Mouse (Mus musculus) erythroblast, adult 5-6 weeks (primary cell): ENCODE measurements around the gene Psenen. TPM values are rescaled to one million over a fixed set of nuclear protein-coding genes. Genes with fewer than 3 reads are reported as not detected.

Source experiments
- ATAC-seq: replicated peaks from 2 replicates; pipeline ENCODE4 v1.8.0; 2016; ENCODE audit warnings: moderate number of reproducible peaks, mild to moderate bottlenecking, moderate TSS enrichment, inconsistent platforms; ENCODE audit not compliant: poor library complexity, low FRiP score, severe bottlenecking
- total RNA-seq, 2 experiments: library from RNA; stranded (forward) in 1 of 2; stranded (reverse) in 1 of 2; fragments of 150-400 nt in 1 of 2; fragments of 200-764, 138-1000 nt in 1 of 2; gene quantifications; 2 replicates each; pipeline versions ENCODE4 v1.2.3 to v1.2.4; 2015 to 2017; ENCODE audit warnings: low replicate concordance in 2 of 2

The Psenen gene
- total RNA-seq, 2 experiments from 2014 or later = 69.3 to 88.8 TPM

- no peak for ATAC-seq
Observed at GRCm38 (mm10) chr7:30557901-30558514, 5.4 kb downstream of the Psenen start.

DNA sequence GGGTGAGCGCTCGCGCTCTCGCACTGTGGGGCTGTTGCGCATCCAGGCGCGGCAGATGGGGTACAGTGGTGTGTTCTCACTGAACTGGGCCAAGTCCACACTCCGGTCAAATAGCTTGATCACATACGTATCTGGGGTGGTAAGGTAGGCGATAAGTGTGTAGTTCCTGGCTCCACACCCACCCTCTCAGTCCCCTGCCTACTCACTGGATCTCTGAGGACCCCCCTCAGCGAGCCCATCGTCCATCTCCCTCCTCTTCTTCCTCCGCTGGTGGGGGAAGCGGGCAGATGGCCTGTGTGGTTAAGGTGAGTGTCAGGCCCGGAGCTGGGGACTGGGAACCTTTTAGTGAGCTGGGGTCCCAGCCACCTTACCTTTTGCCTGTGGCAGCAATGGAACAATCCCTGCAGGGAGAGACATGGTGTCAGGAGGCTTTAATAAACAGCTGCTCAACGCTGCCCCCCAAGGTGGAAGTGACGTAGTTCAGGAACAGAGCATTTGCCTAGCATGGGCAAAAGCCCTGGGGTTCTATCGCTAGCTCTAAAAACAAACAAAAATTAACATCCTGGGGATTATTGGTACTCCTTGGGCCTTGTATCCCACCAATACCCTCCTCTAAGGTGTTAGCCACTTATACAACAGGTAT lies 6.4 kb downstream of the Psenen start:
- no peak for ATAC-seq

- ATAC-seq = no peak
Observed at GRCm38 (mm10) chr7:30553810-30554584, 9.4 kb downstream of the Psenen start.

- ATAC-seq = peak; percentile 19; the same call in 1 of the 2 replicates
Observed at GRCm38 (mm10) chr7:30553021-30553589, 10.3 kb downstream of the Psenen start.

DNA sequence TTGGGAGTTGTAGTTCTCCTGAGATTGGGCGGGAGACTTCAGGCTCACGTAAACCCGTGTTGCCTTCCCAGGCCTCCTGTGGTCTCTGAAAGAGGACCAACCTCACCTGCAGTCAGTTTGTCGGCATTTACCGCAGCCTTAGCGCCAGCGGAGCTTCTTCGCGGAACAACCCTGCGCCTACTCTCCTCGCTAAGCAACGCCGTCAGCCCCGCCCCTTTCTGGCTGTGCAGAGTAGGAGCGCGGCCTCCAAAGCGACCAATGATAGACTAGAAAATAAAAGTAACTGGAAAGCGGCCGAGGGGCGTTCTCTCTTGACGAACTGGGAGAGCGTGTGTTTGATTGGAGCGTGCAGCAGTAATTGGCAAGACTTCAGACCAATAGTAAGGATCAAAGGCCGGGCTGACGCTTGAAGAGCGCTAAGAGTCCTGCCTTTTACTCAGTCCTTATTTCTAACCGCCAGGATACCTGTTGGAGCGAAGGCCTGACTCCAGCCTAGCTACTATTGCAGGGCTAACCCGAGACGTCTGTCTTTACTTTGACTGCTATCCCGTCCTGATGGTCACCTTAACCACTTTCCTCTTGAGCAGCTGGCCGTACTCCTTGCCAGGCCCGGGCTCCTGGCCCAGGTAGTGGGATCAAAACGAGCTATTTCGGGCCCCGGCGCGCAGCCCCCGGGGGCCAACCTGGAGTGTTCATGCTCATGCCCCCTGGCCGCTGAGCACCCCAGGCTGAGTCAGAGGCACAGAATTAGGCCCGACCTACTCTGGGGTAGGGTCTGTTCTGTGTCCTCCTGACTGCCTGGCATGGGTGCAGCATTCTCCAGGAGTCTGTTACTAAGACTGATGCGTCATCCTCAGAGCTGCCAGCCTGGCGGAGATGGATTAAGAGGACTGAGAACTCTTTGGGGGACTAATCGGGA lies 11.1 kb downstream of the Psenen start, which contains the start of the genes Hspb6 and Proser3:
Gene Hspb6 (plus strand): TSS at position 77 of the 919 bp plus-strand sequence.
Gene Proser3 (minus strand): TSS at position 198 of the 919 bp plus-strand sequence.
- peak; percentile 89 for ATAC-seq

- peak; percentile 59 for ATAC-seq
Observed at GRCm38 (mm10) chr7:30551445-30552101, 11.9 kb downstream of the Psenen start.

GRCm38 (mm10) chr7:30550603-30551002 lies 12.8 kb downstream of the Psenen start:
- ATAC-seq = no peak

- no peak for ATAC-seq
Observed at GRCm38 (mm10) chr7:30549880-30550279, 13.5 kb downstream of the Psenen start.

- peak; percentile 29; the same call in 1 of the 2 replicates for ATAC-seq
Observed at GRCm38 (mm10) chr7:30544327-30544726, 19.1 kb downstream of the Psenen start.

- ATAC-seq = no peak
Observed at GRCm38 (mm10) chr7:30540572-30540971, 22.9 kb downstream of the Psenen start.

- peak; percentile 89 for ATAC-seq
Observed at GRCm38 (mm10) chr7:30534633-30535577, 28.5 kb downstream of the Psenen start, which contains the start of gene Arhgap33. TSS of gene Arhgap33 (minus strand) at chr7:30535060.

DNA sequence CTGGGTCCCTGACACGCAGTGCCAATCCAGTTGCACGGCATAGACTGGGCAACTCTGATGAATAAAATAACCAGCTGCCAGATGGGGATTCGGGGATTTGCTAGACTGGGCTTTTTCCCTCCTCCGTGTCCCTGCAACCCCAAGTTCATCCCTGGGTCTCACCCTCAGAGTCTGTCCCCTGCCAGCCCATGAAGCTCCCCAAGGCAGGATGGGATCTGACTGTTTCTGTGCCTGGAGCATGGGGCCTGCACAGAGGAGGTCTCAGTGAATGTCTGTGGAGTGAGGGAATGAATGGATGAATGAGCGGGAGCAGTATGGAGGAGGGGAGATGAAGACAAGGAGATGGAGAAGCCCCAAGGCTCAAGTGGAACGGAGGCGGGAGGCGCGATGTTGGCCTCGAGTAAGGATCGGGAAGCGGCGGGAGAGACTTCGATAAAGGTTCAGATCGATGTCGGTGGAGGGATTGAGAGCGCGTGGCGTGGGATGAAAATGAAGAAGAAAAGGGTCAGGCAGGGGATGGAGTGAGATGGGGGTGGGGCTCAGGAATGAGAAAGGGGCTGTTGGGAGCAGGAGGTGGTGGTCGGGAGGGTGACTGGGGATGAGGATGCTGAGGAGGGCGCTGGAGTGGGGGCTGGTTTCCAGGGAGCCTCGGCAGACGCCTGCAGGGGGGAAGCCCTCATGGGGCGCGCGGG lies 29.3 kb downstream of the Psenen start:
- no peak for ATAC-seq

DNA sequence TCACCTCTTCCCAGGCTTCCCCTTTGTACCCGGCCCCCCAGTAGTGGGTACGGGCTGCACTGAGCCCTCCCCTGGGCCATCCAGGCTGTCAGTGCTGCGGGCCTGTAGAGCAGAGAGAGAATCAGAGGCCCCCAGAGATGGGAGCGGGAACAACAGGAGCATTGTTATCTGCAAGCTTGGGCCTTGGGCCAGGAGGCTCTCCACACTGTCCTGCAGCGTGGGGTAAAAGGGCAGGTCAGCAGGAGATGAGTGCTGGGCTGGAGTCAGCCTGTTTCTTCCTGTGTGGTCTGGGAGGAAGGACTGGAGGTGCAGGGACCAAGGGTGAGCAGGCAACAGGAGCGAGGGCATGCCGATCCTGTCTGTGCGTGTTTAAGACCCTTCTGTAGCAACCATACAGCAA lies 30.5 kb downstream of the Psenen start:
- no peak for ATAC-seq

- no peak for ATAC-seq
Observed at GRCm38 (mm10) chr7:30531291-30531815, 32.1 kb downstream of the Psenen start.

DNA sequence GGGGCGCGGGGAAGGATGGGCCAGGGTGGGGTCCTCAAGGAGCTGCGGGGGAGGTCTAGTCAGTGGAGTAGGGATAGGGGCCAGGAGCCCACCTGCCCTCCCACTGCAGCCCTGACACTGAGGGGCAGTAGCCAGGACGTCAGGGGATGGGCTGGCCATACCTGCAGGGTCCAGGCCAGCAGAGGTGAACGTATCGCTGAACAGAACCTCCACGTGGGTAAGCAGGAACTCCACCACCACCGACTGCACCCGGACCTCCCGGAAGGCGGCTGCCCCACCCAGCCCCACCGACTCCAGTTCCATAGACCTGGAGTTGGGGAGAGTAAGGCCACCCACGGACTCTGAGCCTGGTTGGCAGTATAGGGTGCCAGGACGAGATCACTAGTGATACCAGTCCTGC lies 36.4 kb downstream of the Psenen start:
- ATAC-seq = no peak

GRCm38 (mm10) chr7:30526399-30526798 lies 37.0 kb downstream of the Psenen start:
- ATAC-seq = no peak

GRCm38 (mm10) chr7:30525954-30526353 lies 37.5 kb downstream of the Psenen start:
- ATAC-seq = no peak
